Mouse (Mus musculus): ENCODE results near the gene Hspg2. TPM values are rescaled to one million over a fixed set of nuclear protein-coding genes. Genes with fewer than 3 reads are reported as not detected.

Hspg2 gene
- total and polyA plus RNA-seq, 3 experiments: 0.05 TPM; not detected in 2

GRCm38 (mm10) chr4:137506629-137507028, 38.1 kb downstream of the Hspg2 start:
- DNase-seq (ENCODE audit: low spot score): no peak
- ATAC-seq (ENCODE audit: extremely low read depth, insufficient number of reproducible peaks, low FRiP score, poor library complexity, severe bottlenecking): no peak
- TF ChIP-seq GATA2 (IDR thresholded peaks at IDR 0.05; ENCODE audit: borderline replicate concordance, low read depth, low read length): no peak
- TF ChIP-seq GATA1 (IDR thresholded peaks at IDR 0.05; ENCODE audit: borderline replicate concordance, low read length): no peak
- TF ChIP-seq TAL1 (conservative IDR thresholded peaks at IDR 0.05; ENCODE audit: low read depth, low read length): no peak
- no peak for TF ChIP-seq CTCF (IDR thresholded peaks at IDR 0.05; ENCODE audit: low read depth, low read length)
- no peak for TF ChIP-seq POLR2AphosphoS5 (IDR thresholded peaks at IDR 0.05; ENCODE audit: insufficient replicate concordance, low read depth, low read length)
- Histone ChIP-seq H3K9me3 (replicated peaks) (no peaks in the 10 kb centered on the region), H3K36me3 (replicated peaks) (no peaks in the 10 kb centered on the region), H3K27me3 (ENCODE audit: insufficient read depth, low read length) (peaks cover 3% of the 10 kb centered on the region; the same call in 1 of the 2 replicates), H3K4me1 (ENCODE audit: insufficient read depth, low read depth, low read length) (no peaks in the 10 kb centered on the region), H3K4me3 (ENCODE audit: low read depth, low read length) (no peak overlapping the region)

- Histone ChIP-seq H3K4me3 (ENCODE audit: low read depth, low read length) (no peak overlapping the region), H3K27me3 (ENCODE audit: insufficient read depth, low read length) (peaks cover 6% of the 10 kb centered on the region; the same call in 1 of the 2 replicates), H3K4me1 (ENCODE audit: insufficient read depth, low read depth, low read length) (no peaks in the 10 kb centered on the region), H3K36me3 (replicated peaks) (no peaks in the 10 kb centered on the region), H3K9me3 (replicated peaks) (no peaks in the 10 kb centered on the region)
- TF ChIP-seq POLR2AphosphoS5 (IDR thresholded peaks at IDR 0.05; ENCODE audit: insufficient replicate concordance, low read depth, low read length) (no peak), GATA1 (IDR thresholded peaks at IDR 0.05; ENCODE audit: borderline replicate concordance, low read length) (no peak), CTCF (IDR thresholded peaks at IDR 0.05; ENCODE audit: low read depth, low read length) (no peak)
- DNase-seq (ENCODE audit: low spot score) (no peak), ATAC-seq (ENCODE audit: extremely low read depth, insufficient number of reproducible peaks, low FRiP score, poor library complexity, severe bottlenecking) (no peak)
These were observed 41.0 kb downstream of the Hspg2 start for GRCm38 (mm10) chr4:137509528-137509927.

GRCm38 (mm10) chr4:137510021-137510696, 41.6 kb downstream of the Hspg2 start:
- DNase-seq (ENCODE audit: low spot score) (no peak), ATAC-seq (ENCODE audit: extremely low read depth, insufficient number of reproducible peaks, low FRiP score, poor library complexity, severe bottlenecking) (no peak)
- TF ChIP-seq GATA1 (IDR thresholded peaks at IDR 0.05; ENCODE audit: borderline replicate concordance, low read length) (no peak), POLR2AphosphoS5 (IDR thresholded peaks at IDR 0.05; ENCODE audit: insufficient replicate concordance, low read depth, low read length) (no peak), GATA2 (IDR thresholded peaks at IDR 0.05; ENCODE audit: borderline replicate concordance, low read depth, low read length) (no peak), CTCF (IDR thresholded peaks at IDR 0.05; ENCODE audit: low read depth, low read length) (no peak), TAL1 (conservative IDR thresholded peaks at IDR 0.05; ENCODE audit: low read depth, low read length) (no peak)
- no peaks in the 10 kb centered on the region for H3K4me1 ChIP-seq (ENCODE audit: insufficient read depth, low read depth, low read length)
- no peaks in the 10 kb centered on the region for H3K9me3 ChIP-seq (replicated peaks)
- no peaks in the 10 kb centered on the region for H3K36me3 ChIP-seq (replicated peaks)
- no peak overlapping the region for H3K4me3 ChIP-seq (ENCODE audit: low read depth, low read length)
- H3K27me3 ChIP-seq (ENCODE audit: insufficient read depth, low read length): peaks cover 7% of the 10 kb centered on the region; the same call in 1 of the 2 replicates

- no peaks in the 10 kb centered on the region for H3K4me1 ChIP-seq (ENCODE audit: insufficient read depth, low read depth, low read length)
- peaks cover 14% of the 10 kb centered on the region; the same call in 1 of the 2 replicates for H3K27me3 ChIP-seq (ENCODE audit: insufficient read depth, low read length)
- H3K9me3 ChIP-seq (replicated peaks): no peaks in the 10 kb centered on the region
- H3K36me3 ChIP-seq (replicated peaks): no peaks in the 10 kb centered on the region
- no peak overlapping the region for H3K4me3 ChIP-seq (ENCODE audit: low read depth, low read length)
- ATAC-seq (ENCODE audit: extremely low read depth, insufficient number of reproducible peaks, low FRiP score, poor library complexity, severe bottlenecking): no peak
- TF ChIP-seq CTCF (IDR thresholded peaks at IDR 0.05; ENCODE audit: low read depth, low read length): no peak
- no peak for TF ChIP-seq TAL1 (conservative IDR thresholded peaks at IDR 0.05; ENCODE audit: low read depth, low read length)
- TF ChIP-seq GATA1 (IDR thresholded peaks at IDR 0.05; ENCODE audit: borderline replicate concordance, low read length): no peak
- TF ChIP-seq POLR2AphosphoS5 (IDR thresholded peaks at IDR 0.05; ENCODE audit: insufficient replicate concordance, low read depth, low read length): no peak
- no peak for TF ChIP-seq GATA2 (IDR thresholded peaks at IDR 0.05; ENCODE audit: borderline replicate concordance, low read depth, low read length)
- no peak for DNase-seq (ENCODE audit: low spot score)
These were observed 44.3 kb downstream of the Hspg2 start for GRCm38 (mm10) chr4:137512897-137513296.

GRCm38 (mm10) chr4:137517989-137518691, 49.6 kb downstream of the Hspg2 start:
- TF ChIP-seq GATA1 (IDR thresholded peaks at IDR 0.05; ENCODE audit: borderline replicate concordance, low read length) (no peak), TAL1 (conservative IDR thresholded peaks at IDR 0.05; ENCODE audit: low read depth, low read length) (no peak), POLR2AphosphoS5 (IDR thresholded peaks at IDR 0.05; ENCODE audit: insufficient replicate concordance, low read depth, low read length) (no peak), GATA2 (IDR thresholded peaks at IDR 0.05; ENCODE audit: borderline replicate concordance, low read depth, low read length) (no peak), CTCF (IDR thresholded peaks at IDR 0.05; ENCODE audit: low read depth, low read length) (no peak)
- Histone ChIP-seq H3K27me3 (ENCODE audit: insufficient read depth, low read length) (peaks cover 11% of the 10 kb centered on the region; the same call in 1 of the 2 replicates), H3K9me3 (replicated peaks) (no peaks in the 10 kb centered on the region), H3K4me1 (ENCODE audit: insufficient read depth, low read depth, low read length) (no peaks in the 10 kb centered on the region), H3K36me3 (replicated peaks) (no peaks in the 10 kb centered on the region), H3K4me3 (ENCODE audit: low read depth, low read length) (no peak overlapping the region)
- DNase-seq (ENCODE audit: low spot score) (no peak), ATAC-seq (ENCODE audit: extremely low read depth, insufficient number of reproducible peaks, low FRiP score, poor library complexity, severe bottlenecking) (no peak)

- H3K36me3 ChIP-seq (replicated peaks): no peaks in the 10 kb centered on the region
- H3K9me3 ChIP-seq (replicated peaks): no peaks in the 10 kb centered on the region
These were observed 50.2 kb downstream of the Hspg2 start for GRCm38 (mm10) chr4:137518746-137519145.

More at GRCm38 (mm10) chr4:137518746-137519145, 50.2 kb downstream of the Hspg2 start:
- ATAC-seq (ENCODE audit: extremely low read depth, insufficient number of reproducible peaks, low FRiP score, poor library complexity, severe bottlenecking) (no peak), DNase-seq (ENCODE audit: low spot score) (no peak)
- TF ChIP-seq GATA2 (IDR thresholded peaks at IDR 0.05; ENCODE audit: borderline replicate concordance, low read depth, low read length) (no peak), GATA1 (IDR thresholded peaks at IDR 0.05; ENCODE audit: borderline replicate concordance, low read length) (no peak), POLR2AphosphoS5 (IDR thresholded peaks at IDR 0.05; ENCODE audit: insufficient replicate concordance, low read depth, low read length) (no peak)
- peaks cover 11% of the 10 kb centered on the region; the same call in 1 of the 2 replicates for H3K27me3 ChIP-seq (ENCODE audit: insufficient read depth, low read length)
- H3K4me1 ChIP-seq (ENCODE audit: insufficient read depth, low read depth, low read length): no peaks in the 10 kb centered on the region
- no peak overlapping the region for H3K4me3 ChIP-seq (ENCODE audit: low read depth, low read length)
